Mouse (Mus musculus) spleen, postnatal 4 days (tissue): ENCODE measurements around the gene Gm6465.
"Not testable (repeated sequence)": the region's sequence is repeated elsewhere in the genome, so short reads cannot be mapped to it uniquely, and the experiment has no call there.

ENCODE experiments used
- DNase-seq, 2 experiments: peaks; one replicate each; pipeline ENCODE4 v3.0.0; 2022; ENCODE audit warnings: low spot score in 2 of 2

Gene Gm6465

GRCm38 (mm10) chr5:11845239-11845638 is at the start of gene Gm6465:
Gene Gm6465, plus strand, starts transcription at chr5:11845539.
- not testable (repeated sequence) for DNase-seq

- DNase-seq = not testable (repeated sequence)
Observed at GRCm38 (mm10) chr5:11845824-11846223, 485 bp downstream of the Gm6465 start.

GRCm38 (mm10) chr5:11857909-11858308 is 12.6 kb downstream of the Gm6465 start:
- peak in 1 of 2 experiments; percentile 54 for DNase-seq
